8 mouse cellular contexts compared by ENCODE assay signal in the genomic region with DNA sequence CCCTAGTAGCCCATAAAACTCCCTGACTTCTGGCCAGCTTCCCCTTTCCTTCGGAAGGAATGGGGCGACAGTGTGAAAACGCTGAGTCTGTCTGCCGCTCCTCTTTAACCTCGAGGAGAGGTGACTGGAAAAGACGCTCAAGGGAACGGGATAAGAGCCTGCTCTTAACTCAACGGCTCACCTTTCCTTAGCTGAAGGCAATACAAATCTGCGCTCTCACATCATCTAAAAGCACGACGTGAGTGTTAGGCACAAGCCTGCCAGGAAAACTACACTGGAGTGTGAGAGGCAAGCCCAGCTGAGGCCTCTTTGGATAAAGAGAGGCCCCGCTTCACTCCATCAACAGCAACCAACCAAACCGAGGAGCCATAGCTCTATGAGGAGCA. TPM values are rescaled to one million over a fixed set of nuclear protein-coding genes. Genes with fewer than 3 reads are reported as not detected.
DNase-seq lines count a peak whose midpoint lies in the region; ATAC-seq and TF ChIP-seq lines count a peak whose summit lies in the region.

A gene (minus strand): TSS at position 315 of the 386 bp plus-strand sequence.

- peak within 1 kb of the TSS; percentile 51 for H3K27ac ChIP-seq in embryonic facial prominence, embryonic 13.5 days
- peak within 1 kb of the TSS; percentile 34; the same call in 1 of the 2 replicates for H3K27ac ChIP-seq in liver, postnatal 0 days (ENCODE audit: low read depth)

- intact Hi-C loops in heart, postnatal 10 days (cut with DNase I): no loop called here
- intact Hi-C loops in left cerebral cortex, postnatal 4 days (cut with DNase I): loop anchor here (10.0 kb wide), 1 partner anchor 49 kb away; no protein-coding TSS in a partner anchor

- no peaks in the 10 kb centered on the region for H3K9me3 ChIP-seq in embryonic facial prominence, embryonic 13.5 days
- H3K9me3 ChIP-seq in liver, postnatal 0 days (ENCODE audit: low read length): no peaks in the 10 kb centered on the region

- no peaks in the 10 kb centered on the region for H3K36me3 ChIP-seq in embryonic facial prominence, embryonic 13.5 days
- no peaks in the 10 kb centered on the region for H3K36me3 ChIP-seq in liver, postnatal 0 days (replicated peaks; ENCODE audit: insufficient read depth, low read length)

- peak within 1 kb of the TSS; percentile 97 for H3K4me2 ChIP-seq in embryonic facial prominence, embryonic 13.5 days
- H3K4me2 ChIP-seq in liver, postnatal 0 days (ENCODE audit: low read depth, low read length): peak within 1 kb of the TSS; percentile 81

- H3K27me3 ChIP-seq in embryonic facial prominence, embryonic 13.5 days: peaks cover 59% of the 10 kb centered on the region
- H3K27me3 ChIP-seq in liver, postnatal 0 days (ENCODE audit: insufficient read depth, low read length): peaks cover 33% of the 10 kb centered on the region

- peak within 1 kb of the TSS; percentile 84 for H3K9ac ChIP-seq in embryonic facial prominence, embryonic 13.5 days
- peak within 1 kb of the TSS; percentile 67 for H3K9ac ChIP-seq in liver, postnatal 0 days (replicated peaks)

- TF ChIP-seq EP300 in liver, postnatal 0 days (IDR thresholded peaks at IDR 0.05; ENCODE audit: low read depth): no peak

- no peak for ATAC-seq in embryonic facial prominence, embryonic 13.5 days (ENCODE audit: insufficient number of reproducible peaks, insufficient read depth, low FRiP score, low TSS enrichment, low read depth)
- ATAC-seq in liver, postnatal 0 days: peak; percentile 12; the same call in 1 of the 2 replicates

- DNase-seq in heart, adult 18-20 months: no peak
- no peak for DNase-seq in heart, adult 11 months
- DNase-seq in heart, postnatal 10 days: no peak
- no peak for DNase-seq in liver, postnatal 0 days
- DNase-seq in Muller cell, postnatal 12 days (ENCODE audit: inconsistent ontology term): no peak
- no peak for DNase-seq in left cerebral cortex, postnatal 4 days
- no peak for DNase-seq in thymus, postnatal 0 days (ENCODE audit: low spot score)

- 4% methylated on average over 13 of the region's 13 CpGs for WGBS in embryonic facial prominence, embryonic 13.5 days
- WGBS in liver, postnatal 0 days (ENCODE audit: insufficient replicate concordance): 10% methylated on average over 13 of the region's 13 CpGs

- peaks cover 28% of the 10 kb centered on the region for H3K4me1 ChIP-seq in embryonic facial prominence, embryonic 13.5 days
- H3K4me1 ChIP-seq in liver, postnatal 0 days (ENCODE audit: insufficient read depth): peaks cover 7% of the 10 kb centered on the region

- TF ChIP-seq CTCF in liver, postnatal 0 days (IDR thresholded peaks at IDR 0.05; ENCODE audit: low read depth): no peak

- H3K4me3 ChIP-seq in embryonic facial prominence, embryonic 13.5 days: peak within 1 kb of the TSS; percentile 64
- peak within 1 kb of the TSS; percentile 54 for H3K4me3 ChIP-seq in liver, postnatal 0 days (ENCODE audit: low read depth, low read length)

RNA-seq across cellular contexts. Expression of the gene that starts here (rescaled TPM):
- total RNA-seq in heart, adult 18-20 months (2021): 100 to 1,000 TPM; 321 to 331 TPM
- polyA plus RNA-seq in embryonic facial prominence, embryonic 13.5 days (2015; fragmentation: Nextera tagmentation; extraction: Ambion mirVana): 9.6 and 11.8 TPM in 2 replicates
- 100 to 1,000 TPM; 284 to 289 TPM for total RNA-seq in heart, postnatal 10 days (2021)
- polyA plus RNA-seq in liver, postnatal 0 days (2015; fragmentation: Nextera tagmentation; extraction: Ambion mirVana): 1.1 and 2.4 TPM in 2 replicates
- total RNA-seq in left cerebral cortex, postnatal 4 days (2021): 1 to 10 TPM; 2.4 to 6.0 TPM
- 0.59 and 1.2 TPM in 2 replicates for polyA plus RNA-seq in thymus, postnatal 0 days (2015; fragmentation: Nextera tagmentation; extraction: Ambion mirVana)

Comparison
In these comparisons a context has a peak if more than half of its experiments do, and no peak if none do; other contexts are left out.
1. RNA of the gene that starts here (total RNA-seq): 321 to 331 TPM in heart, adult 18-20 months and 284 to 289 TPM in heart, postnatal 10 days; 2.4 to 6.0 TPM in left cerebral cortex, postnatal 4 days; every median in the first group is over 10 times any median in the second.